Mouse (Mus musculus) ES-Bruce4 (cell line): ENCODE results near the gene Methig1.

Experiments used
- CTCF ChIP-seq: IDR thresholded peaks from one replicate; pipeline ENCODE4 v1.8.1; 2011; ENCODE audit warnings: low read depth, low read length
- POLR2A ChIP-seq: IDR thresholded peaks from one replicate; pipeline ENCODE4 v1.8.1; 2011; ENCODE audit warnings: low read length; ENCODE audit not compliant: insufficient read depth

DNA sequence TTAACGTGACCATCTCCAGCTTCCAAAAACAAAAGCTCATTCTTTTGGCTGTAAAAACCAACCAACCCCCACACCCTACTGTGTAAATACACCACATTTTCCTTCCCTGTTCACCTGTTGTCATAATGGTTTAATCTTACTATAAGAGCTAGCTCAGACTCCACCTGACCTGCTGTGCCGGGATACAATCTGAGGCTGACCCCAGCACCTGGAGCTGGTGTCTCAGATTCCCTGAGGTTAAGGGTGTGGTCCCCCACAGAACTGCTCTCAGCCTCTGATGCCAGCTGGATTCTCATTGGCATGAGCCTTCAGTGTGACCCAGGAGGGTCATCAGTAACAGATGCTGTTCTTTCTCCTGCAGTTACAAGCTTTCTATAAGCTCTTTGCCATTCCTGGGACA is 27.2 kb downstream of the Methig1 start:
- no peak for TF ChIP-seq POLR2A
- TF ChIP-seq CTCF = no peak
